Mouse (Mus musculus) lung, embryonic 15.5 days (tissue): Measurements from ENCODE around the gene Lrrc25. TPM values are rescaled to one million over a fixed set of nuclear protein-coding genes. Genes with fewer than 3 reads are reported as not detected.

Experiments
- ATAC-seq: fragments of 200-750 bp; cut with Nextera tagmentation; 2 replicates; pipeline ENCODE4 v1.8.0; 2017; ENCODE audit warnings: moderate number of reproducible peaks, borderline replicate concordance; ENCODE audit not compliant: low FRiP score, low TSS enrichment; ENCODE audit errors: extremely low read depth
- H3K27ac ChIP-seq: fragments of 300-500 bp; sonication (generic); 2 replicates; pipeline ENCODE4 v1.5.1; 2015; ENCODE audit warnings: moderate library complexity, mild to moderate bottlenecking, inconsistent platforms
- H3K27me3 ChIP-seq: fragments of 300-500 bp; sonication (generic); 2 replicates; pipeline ENCODE4 v1.6.1; 2015; ENCODE audit warnings: inconsistent platforms
- H3K36me3 ChIP-seq: fragments of 300-500 bp; sonication (generic); 2 replicates; pipeline ENCODE4 v1.6.1; 2015; ENCODE audit warnings: inconsistent platforms
- H3K4me1 ChIP-seq: fragments of 300-500 bp; sonication (generic); 2 replicates; pipeline ENCODE4 v1.6.1; 2015; ENCODE audit warnings: inconsistent platforms
- H3K4me2 ChIP-seq: fragments of 300-500 bp; sonication (generic); 2 replicates; pipeline ENCODE4 v1.6.1; 2015; ENCODE audit warnings: inconsistent platforms, mild to moderate bottlenecking, moderate library complexity
- H3K4me3 ChIP-seq: fragments of 300-500 bp; sonication (generic); 2 replicates; pipeline ENCODE4 v1.5.1; 2015; ENCODE audit warnings: mild to moderate bottlenecking, inconsistent platforms
- H3K9ac ChIP-seq: fragments of 300-500 bp; sonication (generic); 2 replicates; pipeline ENCODE4 v1.6.1; 2015; ENCODE audit warnings: inconsistent platforms
- H3K9me3 ChIP-seq: fragments of 300-500 bp; sonication (generic); 2 replicates; pipeline ENCODE4 v1.6.1; 2016; ENCODE audit warnings: inconsistent platforms
- WGBS: fragments of 180-500 bp; shearing (Covaris S2); methylation state at CpG from one replicate; pipeline ENCODE4 v1.1.7; 2015; 5-methylcytosine and 5-hydroxymethylcytosine counted together
- polyA plus RNA-seq: library from polyadenylated mRNA; unstranded; fragments of >200 nt; fragmentation: Nextera tagmentation; extraction: Ambion mirVana; gene quantifications from 2 replicates; pipeline ENCODE4 v1.2.1, GENCODE M21; 2015

Lrrc25 gene
- polyA plus RNA-seq, 1 experiment from 2014 or later = 2.5 TPM

- H3K27me3 ChIP-seq = no peaks in the 10 kb centered on the region
- H3K27ac ChIP-seq = no peak overlapping the region
- H3K4me2 ChIP-seq = no peak overlapping the region
- H3K4me1 ChIP-seq = peaks cover 24% of the 10 kb centered on the region
- no peaks in the 10 kb centered on the region for H3K9me3 ChIP-seq
- H3K4me3 ChIP-seq = no peak overlapping the region
- no peak for ATAC-seq
- no peak overlapping the region for H3K9ac ChIP-seq
- 74% methylated on average over 13 of the region's 13 CpGs for whole genome bisulfite sequencing
- H3K36me3 ChIP-seq = peaks cover 29% of the 10 kb centered on the region
Observed at GRCm38 (mm10) chr8:70656193-70656790, 40.3 kb downstream of the Lrrc25 start.

- 93% methylated on average over 3 of the region's 3 CpGs for WGBS
- H3K9me3 ChIP-seq = no peaks in the 10 kb centered on the region
- peaks cover 21% of the 10 kb centered on the region for H3K36me3 ChIP-seq
- no peak for ATAC-seq
- peaks cover 24% of the 10 kb centered on the region for H3K4me1 ChIP-seq
- no peak overlapping the region; the same call in 1 of the 2 replicates for H3K9ac ChIP-seq
- no peaks in the 10 kb centered on the region for H3K27me3 ChIP-seq
- no peak overlapping the region for H3K27ac ChIP-seq
- no peak overlapping the region for H3K4me3 ChIP-seq
- no peak overlapping the region for H3K4me2 ChIP-seq
Observed at GRCm38 (mm10) chr8:70657214-70657613, 41.3 kb downstream of the Lrrc25 start.

DNA sequence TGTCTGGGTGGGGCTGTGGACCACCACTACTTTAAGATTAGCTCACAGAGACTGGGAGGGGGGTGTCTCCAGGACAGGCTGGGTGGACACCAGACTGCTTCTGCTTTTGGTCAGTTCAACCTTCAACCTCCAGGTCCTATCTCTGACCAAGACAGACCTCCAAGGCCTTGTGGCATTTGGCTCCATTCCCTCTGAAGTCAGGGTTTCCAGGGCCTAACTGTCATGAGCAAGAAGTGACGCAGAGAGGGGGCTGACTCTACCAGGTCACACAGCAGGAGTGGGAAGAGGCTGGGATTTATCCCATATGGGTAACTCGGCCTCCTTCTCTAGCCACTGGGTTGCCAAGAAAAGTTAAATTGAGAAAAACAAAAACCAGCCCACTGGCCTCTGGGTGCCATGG, 41.8 kb downstream of the Lrrc25 start:
- no peaks in the 10 kb centered on the region for H3K9me3 ChIP-seq
- H3K4me2 ChIP-seq = peak overlapping the region; percentile 86
- H3K27me3 ChIP-seq = no peaks in the 10 kb centered on the region
- H3K4me3 ChIP-seq = no peak overlapping the region
- no peak overlapping the region; the same call in 1 of the 2 replicates for H3K9ac ChIP-seq
- no peak for ATAC-seq
- H3K27ac ChIP-seq = no peak overlapping the region
- peaks cover 21% of the 10 kb centered on the region for H3K36me3 ChIP-seq
- 85% methylated on average over 2 of the region's 2 CpGs for WGBS
- H3K4me1 ChIP-seq = peaks cover 24% of the 10 kb centered on the region

DNA sequence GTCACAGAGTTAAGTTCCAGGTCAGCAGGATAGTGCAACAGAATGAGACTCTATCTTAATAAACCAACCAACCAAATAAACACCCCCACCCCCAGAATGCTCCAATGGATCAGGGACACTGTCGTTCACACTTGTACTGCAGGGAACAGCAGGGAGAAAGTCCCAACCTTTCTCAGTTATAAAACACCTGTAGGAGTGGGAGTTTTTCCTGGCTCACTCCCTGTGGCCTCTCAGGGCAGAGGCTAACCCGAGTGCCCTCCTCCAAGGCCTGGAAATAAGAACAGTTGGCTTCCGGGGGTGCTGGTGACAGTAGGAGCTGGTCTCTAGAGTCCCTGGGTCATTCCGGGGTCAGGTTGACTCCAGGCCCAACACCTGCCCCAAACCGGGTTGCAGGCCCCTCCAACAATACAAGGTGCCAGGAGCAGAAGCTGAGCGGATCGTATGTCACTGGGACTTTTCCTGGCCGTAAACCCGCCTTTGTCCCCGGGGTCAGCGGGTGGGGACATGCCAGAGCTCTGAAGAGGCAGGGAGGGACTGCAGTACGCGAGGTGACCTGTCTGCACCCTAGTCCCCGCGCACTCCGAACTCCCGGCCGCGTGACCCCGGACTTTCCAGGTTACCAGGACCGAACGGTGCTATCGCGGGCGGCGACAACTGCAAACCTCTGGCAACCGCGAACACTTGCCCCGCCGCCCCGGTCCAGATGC, 43.1 kb downstream of the Lrrc25 start:
- no peaks in the 10 kb centered on the region for H3K27me3 ChIP-seq
- peak overlapping the region; percentile 86 for H3K4me2 ChIP-seq
- peaks cover 21% of the 10 kb centered on the region for H3K36me3 ChIP-seq

DNA sequence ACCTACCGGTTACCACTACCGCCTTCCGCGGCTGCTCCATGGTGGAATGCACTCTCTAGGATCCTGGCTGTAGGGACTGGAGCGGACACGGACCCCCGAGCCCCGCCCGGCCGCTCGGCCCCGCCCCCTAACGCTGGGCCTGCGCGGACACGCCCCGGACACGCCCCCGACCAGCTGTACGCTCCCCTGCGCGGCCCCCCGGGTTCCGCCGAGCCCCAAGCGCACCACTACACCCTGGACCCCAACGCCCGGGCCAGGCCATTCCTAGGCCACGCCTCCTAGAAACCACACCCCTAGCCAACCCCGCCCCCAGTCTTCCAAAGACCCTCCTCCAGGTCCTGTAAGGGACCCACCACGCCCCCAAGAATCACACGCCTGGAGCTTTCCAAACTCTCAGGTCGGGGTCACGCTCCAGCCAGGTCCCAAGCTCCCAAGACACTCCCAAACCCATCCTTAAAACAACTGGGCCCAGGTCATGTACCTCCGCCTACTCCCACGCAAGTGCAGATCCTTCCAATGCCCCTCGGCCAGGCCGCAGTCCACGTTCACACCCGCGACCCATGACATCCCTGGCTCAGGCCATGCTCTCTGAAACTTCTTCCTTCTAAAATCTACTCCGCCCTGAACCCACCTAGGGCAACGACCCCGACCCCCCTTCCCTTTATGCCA, 43.8 kb downstream of the Lrrc25 start:
- H3K4me1 ChIP-seq = peaks cover 27% of the 10 kb centered on the region
- no peaks in the 10 kb centered on the region for H3K9me3 ChIP-seq
- H3K36me3 ChIP-seq = peaks cover 16% of the 10 kb centered on the region
- peak; percentile 97 for ATAC-seq
- H3K27me3 ChIP-seq = no peaks in the 10 kb centered on the region
- peak overlapping the region; percentile 90 for H3K9ac ChIP-seq
- 1% methylated on average over 41 of the region's 44 CpGs for WGBS
- H3K4me2 ChIP-seq = peak overlapping the region; percentile 86
- H3K27ac ChIP-seq = peak overlapping the region; percentile 84
- peak overlapping the region; percentile 87 for H3K4me3 ChIP-seq

More for the DNA sequence above, 43.1 kb downstream of the Lrrc25 start:
- Histone ChIP-seq H3K4me3 (peak overlapping the region; percentile 87), H3K4me1 (peaks cover 27% of the 10 kb centered on the region), H3K9me3 (no peaks in the 10 kb centered on the region), H3K9ac (peak overlapping the region; percentile 90), H3K27ac (peak overlapping the region; percentile 84)
- WGBS = under 1% methylated on average over 31 of the region's 31 CpGs
- ATAC-seq = peak; percentile 33

DNA sequence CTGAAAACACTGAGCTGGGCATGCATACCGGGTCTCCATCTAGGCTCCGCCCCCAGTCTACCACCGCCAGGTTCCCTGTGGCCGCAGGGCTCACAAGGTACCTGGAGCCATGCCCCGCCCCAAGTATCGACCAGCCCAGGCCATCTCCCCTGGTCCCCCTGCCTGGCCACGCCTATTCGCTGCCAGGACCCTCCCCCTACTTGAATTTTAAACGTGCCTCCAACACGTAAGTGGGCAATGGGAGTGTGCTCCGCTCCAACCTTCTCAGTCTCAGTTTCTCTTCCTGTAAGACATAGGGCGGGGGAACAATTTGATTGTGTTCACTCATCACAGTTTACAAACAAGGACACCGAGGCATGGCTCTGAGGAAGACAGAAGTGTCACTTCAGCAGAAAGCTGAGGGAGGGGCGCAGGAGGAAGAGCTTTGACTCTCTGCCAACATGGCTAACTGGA, 44.3 kb downstream of the Lrrc25 start, which contains the start of gene Pgpep1:
Gene Pgpep1 (minus strand): TSS at position 116 of the 453 bp plus-strand sequence.
- under 1% methylated on average over 14 of the region's 14 CpGs for WGBS
- ATAC-seq = peak; percentile 74

DNA sequence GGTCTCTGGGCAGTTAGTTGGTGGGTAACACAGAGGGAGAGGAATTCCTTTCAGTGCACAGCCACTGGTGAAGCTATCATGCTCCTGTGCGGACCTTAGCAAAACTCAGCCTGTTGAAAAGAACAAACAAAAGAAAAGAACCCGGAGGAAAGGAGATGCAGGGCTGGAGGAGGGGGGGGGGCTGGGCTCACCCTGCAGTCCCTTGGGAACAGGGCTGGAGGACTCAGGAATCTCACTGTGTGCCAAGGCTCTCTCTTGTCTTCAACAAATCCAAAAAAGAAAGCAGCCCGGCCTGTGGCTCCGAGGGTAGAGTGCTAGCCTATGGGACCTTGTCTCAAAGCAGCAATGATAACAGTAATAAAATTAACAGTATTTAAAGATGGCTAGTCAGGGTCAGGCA, 47.7 kb downstream of the Lrrc25 start:
- no peak overlapping the region for H3K27ac ChIP-seq
- H3K27me3 ChIP-seq = no peaks in the 10 kb centered on the region
- no peak overlapping the region for H3K9ac ChIP-seq
- H3K4me2 ChIP-seq = no peak overlapping the region
- H3K4me3 ChIP-seq = no peak overlapping the region
- no peaks in the 10 kb centered on the region for H3K36me3 ChIP-seq
- H3K4me1 ChIP-seq = peaks cover 17% of the 10 kb centered on the region
- ATAC-seq = no peak
- 37% methylated on average over 4 of the region's 4 CpGs for WGBS
- no peaks in the 10 kb centered on the region for H3K9me3 ChIP-seq

More for the DNA sequence above, 44.3 kb downstream of the Lrrc25 start, which contains the start of gene Pgpep1:
- H3K36me3 ChIP-seq = peaks cover 10% of the 10 kb centered on the region
- H3K9me3 ChIP-seq = no peaks in the 10 kb centered on the region
- H3K27ac ChIP-seq = peak within 1 kb of the TSS; percentile 84
- peak within 1 kb of the TSS; percentile 86 for H3K4me2 ChIP-seq
- no peaks in the 10 kb centered on the region for H3K27me3 ChIP-seq
- H3K9ac ChIP-seq = peak within 1 kb of the TSS; percentile 90
- H3K4me1 ChIP-seq = peaks cover 27% of the 10 kb centered on the region
- peak within 1 kb of the TSS; percentile 87 for H3K4me3 ChIP-seq

DNA sequence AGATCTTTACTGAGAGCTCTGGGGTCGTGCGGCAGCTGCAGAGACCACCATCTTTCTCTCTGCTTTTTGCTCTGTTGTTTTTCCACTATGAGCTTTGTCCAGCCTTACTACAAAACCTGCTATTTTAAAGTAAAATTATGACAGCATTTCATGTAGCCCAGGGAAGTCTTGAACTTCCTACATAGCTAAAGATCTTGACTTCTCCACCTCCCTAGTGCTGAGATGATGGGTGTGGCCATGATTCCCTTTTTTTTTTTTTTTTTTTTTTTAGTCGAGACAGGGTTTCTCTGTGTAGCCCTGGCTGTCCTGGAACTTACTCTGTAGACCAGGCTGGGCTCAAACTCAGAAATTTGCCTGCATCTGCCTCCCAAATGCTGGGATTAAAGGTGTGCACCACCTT, 48.7 kb downstream of the Lrrc25 start:
- Histone ChIP-seq H3K9me3 (no peaks in the 10 kb centered on the region), H3K4me2 (no peak overlapping the region), H3K27ac (no peak overlapping the region), H3K36me3 (no peaks in the 10 kb centered on the region), H3K9ac (no peak overlapping the region), H3K4me3 (no peak overlapping the region), H3K4me1 (peaks cover 13% of the 10 kb centered on the region; the same call in 1 of the 2 replicates), H3K27me3 (no peaks in the 10 kb centered on the region)
- ATAC-seq = no peak
- WGBS = 59% methylated on average over 3 of the region's 3 CpGs

DNA sequence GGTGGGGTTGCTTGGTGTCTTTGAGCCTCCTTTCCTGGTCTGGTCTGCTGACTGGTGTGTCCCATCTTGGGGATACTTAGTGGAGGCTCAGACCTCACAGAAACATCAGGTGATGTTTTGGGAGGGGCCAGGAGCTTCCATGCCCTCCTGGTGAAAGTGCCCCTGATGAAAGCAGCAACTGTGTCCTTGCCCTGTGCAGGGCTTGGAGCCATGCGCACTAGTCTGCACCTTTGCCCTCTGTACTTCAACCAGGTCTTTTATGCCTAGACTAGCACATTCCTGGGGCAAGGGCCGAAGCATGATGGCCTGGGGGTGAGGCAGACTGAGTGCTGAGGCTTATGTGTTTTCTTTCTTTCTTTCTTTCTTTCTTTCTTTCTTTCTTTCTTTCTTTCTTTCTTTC, 49.6 kb downstream of the Lrrc25 start:
- no peak overlapping the region for H3K27ac ChIP-seq
- H3K9me3 ChIP-seq = no peaks in the 10 kb centered on the region
- WGBS = 70% methylated on average over 2 of the region's 2 CpGs
- 0 out of 2 replicates have a peak, but pooled peaks cover 7% of the 10 kb centered on the region for H3K4me1 ChIP-seq
- H3K36me3 ChIP-seq = no peaks in the 10 kb centered on the region
- H3K27me3 ChIP-seq = no peaks in the 10 kb centered on the region
- no peak overlapping the region for H3K4me2 ChIP-seq
- no peak overlapping the region for H3K4me3 ChIP-seq
- no peak overlapping the region for H3K9ac ChIP-seq
- no peak for ATAC-seq

GRCm38 (mm10) chr8:70667071-70667470, 51.1 kb downstream of the Lrrc25 start:
- Histone ChIP-seq H3K4me2 (no peak overlapping the region), H3K9me3 (no peaks in the 10 kb centered on the region), H3K9ac (no peak overlapping the region), H3K27ac (no peak overlapping the region), H3K36me3 (no peaks in the 10 kb centered on the region), H3K4me3 (no peak overlapping the region), H3K27me3 (no peaks in the 10 kb centered on the region), H3K4me1 (0 out of 2 replicates have a peak, but pooled peaks cover 7% of the 10 kb centered on the region)
- ATAC-seq = 0 out of 2 replicates have a peak, but pooled peaks have one; percentile 40
- WGBS = 62% methylated on average over 5 of the region's 5 CpGs
